Mouse (Mus musculus) granulocyte monocyte progenitor cell, adult 5-6 weeks (primary cell): ENCODE results near the gene Map3k11. TPM values are rescaled to one million over a fixed set of nuclear protein-coding genes. Genes with fewer than 3 reads are reported as not detected.

Source experiments
- total RNA-seq, 2 experiments: library from RNA; stranded (forward) in 1 of 2; stranded (reverse) in 1 of 2; fragments of 200-712, 200-1000 nt in 1 of 2; fragments of >200 nt in 1 of 2; fragmentation: Nextera tagmentation in 1 of 2; gene quantifications; 2 replicates each; pipeline ENCODE4 v1.2.3; 2014 to 2017

Gene Map3k11
- total RNA-seq, 2 experiments from 2014 or later = 21.9 to 23.0 TPM

Other genes with a start within 250 kb of the Map3k11 start
- gene Fosl1, start 241.2 kb upstream of the Map3k11 start, total RNA-seq (2014; fragmentation: Nextera tagmentation) = 0.32 TPM in 1 of 2 replicates, not detected in the other
- 0.57 TPM in 1 of 2 replicates, not detected in the other for gene Fosl1, start 241.2 kb upstream of the Map3k11 start, total RNA-seq (2017)
- gene Ccdc85b, start 230.8 kb upstream of the Map3k11 start, total RNA-seq (2014; fragmentation: Nextera tagmentation) = 0.68 and 1.9 TPM in 2 replicates
- gene Ccdc85b, start 230.8 kb upstream of the Map3k11 start, total RNA-seq (2017) = 2.5 and 4.1 TPM in 2 replicates
- 33.6 and 94.2 TPM in 2 replicates for gene Fibp, start 228.1 kb upstream of the Map3k11 start, total RNA-seq (2014; fragmentation: Nextera tagmentation)
- gene Fibp, start 228.1 kb upstream of the Map3k11 start, total RNA-seq (2017) = 112 and 122 TPM in 2 replicates
- 1.1 TPM in 1 of 2 replicates, not detected in the other for gene Ctsw, start 220.2 kb upstream of the Map3k11 start, total RNA-seq (2014; fragmentation: Nextera tagmentation)
- not detected in 2 replicates for gene Ctsw, start 220.2 kb upstream of the Map3k11 start, total RNA-seq (2017)
- gene Efemp2, start 214.8 kb upstream of the Map3k11 start, total RNA-seq (2014; fragmentation: Nextera tagmentation) = not detected in 2 replicates
- 1.6 TPM in 1 of 2 replicates, not detected in the other for gene Efemp2, start 214.8 kb upstream of the Map3k11 start, total RNA-seq (2017)
- gene Mus81, start 200.3 kb upstream of the Map3k11 start, total RNA-seq (2014; fragmentation: Nextera tagmentation) = 23.9 and 39.7 TPM in 2 replicates
- 9.4 and 13.5 TPM in 2 replicates for gene Mus81, start 200.3 kb upstream of the Map3k11 start, total RNA-seq (2017)
- 1,243 and 1,245 TPM in 2 replicates for gene Cfl1, start 198.3 kb upstream of the Map3k11 start, total RNA-seq (2014; fragmentation: Nextera tagmentation)
- 1,162 and 1,185 TPM in 2 replicates for gene Cfl1, start 198.3 kb upstream of the Map3k11 start, total RNA-seq (2017)
- 2.8 TPM in 1 of 2 replicates, not detected in the other for gene 1700020D05Rik, start 185.0 kb upstream of the Map3k11 start, total RNA-seq (2014; fragmentation: Nextera tagmentation)
- not detected in 2 replicates for gene 1700020D05Rik, start 185.0 kb upstream of the Map3k11 start, total RNA-seq (2017)
- 4.9 and 5.7 TPM in 2 replicates for gene Snx32, start 178.2 kb upstream of the Map3k11 start, total RNA-seq (2014; fragmentation: Nextera tagmentation)
- gene Snx32, start 178.2 kb upstream of the Map3k11 start, total RNA-seq (2017) = 1.1 and 1.7 TPM in 2 replicates
- not detected in 2 replicates for gene Ovol1, start 128.1 kb upstream of the Map3k11 start, total RNA-seq (2014; fragmentation: Nextera tagmentation)
- gene Ovol1, start 128.1 kb upstream of the Map3k11 start, total RNA-seq (2017) = not detected in 2 replicates
- gene Ap5b1, start 120.7 kb upstream of the Map3k11 start, total RNA-seq (2014; fragmentation: Nextera tagmentation) = 5.7 and 17.5 TPM in 2 replicates
- gene Ap5b1, start 120.7 kb upstream of the Map3k11 start, total RNA-seq (2017) = 7.5 and 10.4 TPM in 2 replicates
- 78.4 and 114 TPM in 2 replicates for gene Rnaseh2c, start 86.9 kb upstream of the Map3k11 start, total RNA-seq (2014; fragmentation: Nextera tagmentation)
- 37.7 and 140 TPM in 2 replicates for gene Rnaseh2c, start 86.9 kb upstream of the Map3k11 start, total RNA-seq (2017)
- 27.9 and 52.2 TPM in 2 replicates for gene Kat5, start 78.5 kb upstream of the Map3k11 start, total RNA-seq (2014; fragmentation: Nextera tagmentation)
- 60.2 and 82.3 TPM in 2 replicates for gene Kat5, start 78.5 kb upstream of the Map3k11 start, total RNA-seq (2017)
- 37.1 and 46.4 TPM in 2 replicates for gene Rela, start 51.3 kb upstream of the Map3k11 start, total RNA-seq (2014; fragmentation: Nextera tagmentation)
- 25.4 and 31.7 TPM in 2 replicates for gene Rela, start 51.3 kb upstream of the Map3k11 start, total RNA-seq (2017)
- gene Sipa1, start 25.0 kb upstream of the Map3k11 start, total RNA-seq (2014; fragmentation: Nextera tagmentation) = 56.8 and 65.9 TPM in 2 replicates
- 17.3 and 20.8 TPM in 2 replicates for gene Sipa1, start 25.0 kb upstream of the Map3k11 start, total RNA-seq (2017)
- 35.2 and 46.8 TPM in 2 replicates for gene Pcnx3, start 166 bp downstream of the Map3k11 start, total RNA-seq (2014; fragmentation: Nextera tagmentation)
- 12.6 and 22.7 TPM in 2 replicates for gene Pcnx3, start 166 bp downstream of the Map3k11 start, total RNA-seq (2017)
- not detected in 2 replicates for gene Kcnk7, start 15.6 kb downstream of the Map3k11 start, total RNA-seq (2014; fragmentation: Nextera tagmentation)
- not detected in 2 replicates for gene Kcnk7, start 15.6 kb downstream of the Map3k11 start, total RNA-seq (2017)
- 23.2 and 29.5 TPM in 2 replicates for gene Ehbp1l1, start 37.6 kb downstream of the Map3k11 start, total RNA-seq (2014; fragmentation: Nextera tagmentation)
- gene Ehbp1l1, start 37.6 kb downstream of the Map3k11 start, total RNA-seq (2017) = 30.6 and 41.6 TPM in 2 replicates
- gene Fam89b, start 40.9 kb downstream of the Map3k11 start, total RNA-seq (2014; fragmentation: Nextera tagmentation) = 37.4 and 41.7 TPM in 2 replicates
- gene Fam89b, start 40.9 kb downstream of the Map3k11 start, total RNA-seq (2017) = 20.9 and 31.8 TPM in 2 replicates
- gene Ltbp3, start 52.2 kb downstream of the Map3k11 start, total RNA-seq (2014; fragmentation: Nextera tagmentation) = 1.8 and 16.0 TPM in 2 replicates
- gene Ltbp3, start 52.2 kb downstream of the Map3k11 start, total RNA-seq (2017) = 3.7 and 3.9 TPM in 2 replicates
- 40.9 and 47.7 TPM in 2 replicates for gene Scyl1, start 82.7 kb downstream of the Map3k11 start, total RNA-seq (2014; fragmentation: Nextera tagmentation)
- gene Scyl1, start 82.7 kb downstream of the Map3k11 start, total RNA-seq (2017) = 22.8 and 23.3 TPM in 2 replicates
- 17.9 and 25.4 TPM in 2 replicates for gene Frmd8, start 186.5 kb downstream of the Map3k11 start, total RNA-seq (2014; fragmentation: Nextera tagmentation)
- gene Frmd8, start 186.5 kb downstream of the Map3k11 start, total RNA-seq (2017) = 19.0 and 28.4 TPM in 2 replicates
- 38.2 and 44.5 TPM in 2 replicates for gene Slc25a45, start 189.1 kb downstream of the Map3k11 start, total RNA-seq (2014; fragmentation: Nextera tagmentation)
- 35.5 and 35.6 TPM in 2 replicates for gene Slc25a45, start 189.1 kb downstream of the Map3k11 start, total RNA-seq (2017)
- 1.1 and 2.5 TPM in 2 replicates for gene Tigd3, start 205.4 kb downstream of the Map3k11 start, total RNA-seq (2014; fragmentation: Nextera tagmentation)
- 2.3 and 4.4 TPM in 2 replicates for gene Tigd3, start 205.4 kb downstream of the Map3k11 start, total RNA-seq (2017)
- 97.3 and 126 TPM in 2 replicates for gene Dpf2, start 224.3 kb downstream of the Map3k11 start, total RNA-seq (2014; fragmentation: Nextera tagmentation)
- 62.7 and 108 TPM in 2 replicates for gene Dpf2, start 224.3 kb downstream of the Map3k11 start, total RNA-seq (2017)
- gene Cdc42ep2, start 236.1 kb downstream of the Map3k11 start, total RNA-seq (2014; fragmentation: Nextera tagmentation) = 0.23 TPM in 1 of 2 replicates, not detected in the other
- not detected in 2 replicates for gene Cdc42ep2, start 236.1 kb downstream of the Map3k11 start, total RNA-seq (2017)